Mouse (Mus musculus): ENCODE data around the gene Lrrc4c.

- TF ChIP-seq CTCF (IDR thresholded peaks at IDR 0.05; ENCODE audit: low read depth) (no peak), EP300 (IDR thresholded peaks at IDR 0.05; ENCODE audit: low read depth) (no peak)
Observed at GRCm38 (mm10) chr2:97178399-97178798, 860.4 kb downstream of the Lrrc4c start.
